Mouse (Mus musculus) layer of hippocampus, postnatal 36 days (tissue): Measurements from ENCODE around the gene Hist1h2ad. TPM values are rescaled to one million over a fixed set of nuclear protein-coding genes. Genes with fewer than 3 reads are reported as not detected.
"Not testable (repeated sequence)": the region's sequence is repeated elsewhere in the genome, so short reads cannot be mapped to it uniquely, and the experiment has no call there.

ENCODE experiments used
- DNase-seq, 2 experiments: peaks; one replicate each; pipeline ENCODE4 v3.0.0; 2022
- total RNA-seq, 2 experiments: library from RNA; stranded (reverse); gene quantifications; 2 replicates each; pipeline ENCODE4 v1.2.3; 2021

The Hist1h2ad gene
- total RNA-seq, 2 experiments from 2014 or later, result 5.2 to 9.9 TPM

DNA sequence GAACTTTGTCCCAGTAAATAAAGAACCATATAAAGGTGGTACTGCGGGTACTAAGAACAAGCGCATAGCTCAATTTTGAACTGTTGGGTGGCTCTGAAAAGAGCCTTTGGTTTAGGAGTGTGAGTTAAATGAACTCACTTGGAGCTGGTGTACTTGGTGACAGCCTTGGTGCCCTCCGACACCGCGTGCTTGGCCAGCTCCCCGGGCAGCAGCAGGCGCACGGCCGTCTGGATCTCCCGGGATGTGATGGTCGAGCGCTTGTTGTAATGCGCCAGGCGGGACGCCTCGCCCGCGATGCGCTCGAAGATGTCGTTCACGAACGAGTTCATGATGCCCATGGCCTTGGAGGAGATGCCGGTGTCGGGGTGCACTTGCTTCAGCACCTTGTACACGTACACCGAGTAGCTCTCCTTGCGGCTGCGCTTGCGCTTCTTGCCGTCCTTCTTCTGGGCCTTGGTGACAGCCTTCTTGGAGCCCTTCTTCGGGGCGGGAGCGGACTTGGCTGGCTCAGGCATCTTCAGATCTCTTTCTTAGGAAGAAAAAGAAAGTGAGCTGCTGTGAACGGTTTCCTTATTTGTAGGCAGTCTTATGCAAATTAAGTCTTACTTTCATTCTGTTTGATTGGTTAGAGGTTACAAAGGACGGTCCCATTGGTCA, 11.4 kb downstream of the Hist1h2ad start:
- DNase-seq, result peak; percentile 71 to 75

DNA sequence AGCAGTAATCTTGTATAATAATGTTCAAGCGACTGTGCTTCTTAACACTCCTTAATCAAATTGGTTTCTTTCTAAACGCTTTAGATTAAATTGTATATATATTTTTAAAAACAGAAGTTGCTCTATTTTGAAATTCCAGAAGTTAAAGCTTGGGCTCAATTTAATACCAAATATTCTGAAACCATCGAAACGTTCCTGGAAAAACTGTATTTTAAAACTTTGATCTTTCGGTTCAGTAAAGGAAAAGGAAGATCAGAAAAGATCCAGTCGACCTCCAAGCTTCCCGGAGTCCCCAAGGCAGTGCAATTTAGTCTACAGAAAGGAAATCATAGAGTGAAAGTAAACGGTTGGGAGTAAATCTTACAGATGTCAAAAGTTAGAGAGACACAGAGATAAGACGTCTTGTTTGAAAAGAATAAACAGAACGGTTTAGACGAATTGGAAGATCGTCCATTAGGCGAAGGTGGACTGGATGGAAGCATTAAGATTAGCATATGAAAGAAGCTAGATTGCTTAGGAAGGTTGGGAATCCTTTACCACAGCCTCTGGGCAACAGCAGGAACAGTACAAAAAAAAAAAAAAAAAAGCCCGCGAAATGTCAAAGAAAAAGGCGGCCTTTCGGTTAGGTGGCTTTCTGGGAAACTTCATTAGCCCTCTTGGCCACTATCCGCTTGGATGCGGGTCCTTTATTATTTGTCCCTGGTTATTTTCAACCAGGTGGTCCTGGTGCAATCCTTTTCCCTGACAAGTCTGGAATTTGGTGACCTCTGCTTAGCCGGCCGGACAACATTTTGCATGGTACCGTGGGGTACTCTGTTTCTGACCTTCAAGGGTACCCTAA, 12.1 kb downstream of the Hist1h2ad start:
- DNase-seq, result no peak

GRCm38 (mm10) chr13:23586940-23587225, 12.7 kb downstream of the Hist1h2ad start:
- DNase-seq, result no peak

GRCm38 (mm10) chr13:23591206-23591605, 17.0 kb downstream of the Hist1h2ad start:
- no peak for DNase-seq

DNA sequence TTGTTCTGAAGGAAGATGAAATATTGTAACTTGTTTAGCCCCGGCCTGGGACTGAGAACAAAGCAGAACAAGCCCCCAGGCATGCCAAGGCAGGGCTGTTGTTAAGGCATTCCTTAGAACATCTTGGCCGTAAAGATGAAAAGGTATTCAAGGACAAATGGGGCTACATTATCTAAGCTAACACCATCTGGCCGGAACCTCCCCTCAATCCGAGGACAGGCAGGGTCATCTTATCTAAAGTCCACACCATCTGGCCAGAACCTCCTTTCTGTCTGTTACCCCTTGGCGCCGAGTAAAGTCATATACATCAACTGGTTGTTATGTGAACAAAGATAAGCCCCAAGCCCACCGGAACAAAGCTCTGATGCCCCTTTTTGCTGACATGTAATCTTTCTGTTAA, 17.7 kb downstream of the Hist1h2ad start:
- DNase-seq, result not testable (repeated sequence)

DNA sequence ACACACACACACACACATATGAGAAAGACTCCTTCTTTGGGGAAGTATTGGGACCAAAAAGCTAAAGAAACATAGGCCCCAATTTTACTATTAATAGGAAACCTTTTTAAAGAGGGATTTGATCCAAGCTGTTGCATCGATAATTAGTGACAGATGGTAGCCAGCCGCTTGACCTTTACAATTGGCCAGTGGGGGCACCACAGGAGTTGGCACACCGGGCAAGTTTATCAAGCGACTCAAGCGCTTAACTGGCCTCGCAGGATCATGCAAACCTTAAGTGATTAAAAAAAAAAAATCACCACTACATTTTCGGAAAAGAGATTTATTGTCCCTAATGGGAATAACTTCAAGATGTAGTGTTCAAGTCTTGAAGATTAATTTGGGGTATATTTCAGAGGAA, 18.4 kb downstream of the Hist1h2ad start:
- no peak for DNase-seq

DNA sequence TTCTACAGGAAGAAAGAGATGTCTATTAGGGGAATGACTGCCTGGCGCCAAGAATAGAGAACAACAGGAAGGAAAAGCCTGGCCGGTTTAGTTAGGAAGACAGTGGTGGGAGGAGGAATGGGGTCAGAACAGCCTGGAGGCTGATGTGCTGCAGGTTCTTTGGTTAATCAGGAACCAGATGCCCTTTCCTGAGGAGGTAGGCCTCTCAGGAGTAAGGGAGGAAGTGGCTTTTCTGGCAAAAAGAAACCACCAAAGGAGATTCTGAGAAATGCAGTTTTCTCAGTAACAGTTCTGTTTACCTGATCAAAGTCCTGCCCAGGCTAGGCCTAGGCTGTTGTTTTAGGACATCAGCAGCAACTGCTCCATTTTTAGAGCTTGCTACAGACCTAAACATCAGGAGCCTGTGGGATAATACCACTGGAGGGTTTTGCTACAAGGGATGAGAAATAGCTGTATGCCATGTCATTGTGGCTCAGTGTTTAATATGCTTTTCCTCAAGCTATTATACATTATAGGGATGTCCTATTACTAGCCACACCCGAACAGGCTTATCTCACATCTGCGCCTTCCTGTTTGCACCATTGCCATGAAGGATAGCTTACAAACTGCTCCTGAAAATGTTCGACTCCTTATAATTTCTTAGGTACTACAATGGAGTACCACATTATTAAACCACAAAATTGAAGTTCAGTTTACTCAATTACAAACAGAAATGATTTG, 19.0 kb downstream of the Hist1h2ad start:
- no peak for DNase-seq

DNA sequence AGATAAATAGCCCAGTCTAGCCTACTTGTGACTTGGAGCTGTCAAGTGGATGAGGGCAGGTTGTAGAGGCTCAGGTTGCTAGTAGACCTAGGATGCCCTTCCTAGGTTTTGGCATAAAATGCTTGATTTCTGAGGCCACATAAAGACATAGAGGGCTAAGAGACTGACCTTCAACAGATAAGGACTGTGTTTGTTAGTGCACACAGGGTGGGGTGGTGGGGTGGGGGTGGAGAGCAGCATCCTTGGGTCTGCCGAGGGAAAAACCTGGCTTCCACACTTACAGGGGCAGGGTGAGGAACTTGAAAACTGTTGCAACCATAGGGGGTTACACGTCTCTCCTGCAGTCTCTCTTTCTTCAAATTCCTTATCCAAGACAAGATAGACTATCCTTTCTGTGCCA, 21.0 kb downstream of the Hist1h2ad start:
- DNase-seq, result no peak

- DNase-seq, result no peak
These were observed 21.6 kb downstream of the Hist1h2ad start for GRCm38 (mm10) chr13:23595622-23596372.

GRCm38 (mm10) chr13:23597957-23598356, 23.8 kb downstream of the Hist1h2ad start:
- peak; percentile 56 for DNase-seq

GRCm38 (mm10) chr13:23603182-23603699, 29.1 kb downstream of the Hist1h2ad start:
- DNase-seq, result no peak

DNA sequence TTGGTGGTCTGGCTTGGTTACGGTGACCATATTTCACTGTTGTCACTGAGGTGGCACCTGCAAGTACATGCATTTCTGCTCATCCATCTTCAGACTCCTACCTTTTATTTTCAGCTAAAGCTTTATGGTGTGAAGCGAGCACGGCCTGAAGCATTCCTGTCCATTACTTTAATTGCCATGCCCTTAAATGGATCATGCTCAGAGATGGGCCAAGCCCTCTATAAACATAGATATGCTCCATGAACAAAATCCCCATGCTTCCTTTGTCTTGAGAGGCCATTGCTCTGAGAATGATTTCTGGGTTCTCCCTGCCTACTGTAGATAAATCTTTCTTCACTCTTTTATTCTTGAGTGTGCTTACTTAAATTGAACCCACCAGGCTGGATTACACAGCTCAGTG, 30.3 kb downstream of the Hist1h2ad start:
- no peak for DNase-seq

GRCm38 (mm10) chr13:23605052-23605451, 30.9 kb downstream of the Hist1h2ad start:
- no peak for DNase-seq

- DNase-seq, result no peak
These were observed 35.0 kb downstream of the Hist1h2ad start for GRCm38 (mm10) chr13:23609209-23609608.

DNA sequence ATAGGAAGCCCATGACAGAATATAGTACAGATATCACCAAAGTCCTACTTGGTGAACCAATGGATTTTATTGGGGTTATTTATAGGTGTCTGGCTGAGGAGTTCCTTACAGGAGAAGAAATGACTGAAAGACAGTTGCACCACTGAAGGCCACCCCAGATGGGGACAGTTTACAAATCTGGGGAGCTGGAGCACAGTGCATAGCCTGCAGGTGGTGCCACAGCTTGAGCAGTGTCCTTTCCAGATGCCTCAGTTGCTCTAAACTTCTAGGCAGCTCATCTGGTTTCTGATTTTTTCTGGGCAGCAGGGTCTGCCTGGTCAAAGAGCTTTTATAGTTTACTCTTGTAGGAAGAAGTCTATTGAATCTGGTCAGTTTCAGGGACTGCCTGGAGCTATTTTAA, 35.7 kb downstream of the Hist1h2ad start:
- no peak for DNase-seq

DNA sequence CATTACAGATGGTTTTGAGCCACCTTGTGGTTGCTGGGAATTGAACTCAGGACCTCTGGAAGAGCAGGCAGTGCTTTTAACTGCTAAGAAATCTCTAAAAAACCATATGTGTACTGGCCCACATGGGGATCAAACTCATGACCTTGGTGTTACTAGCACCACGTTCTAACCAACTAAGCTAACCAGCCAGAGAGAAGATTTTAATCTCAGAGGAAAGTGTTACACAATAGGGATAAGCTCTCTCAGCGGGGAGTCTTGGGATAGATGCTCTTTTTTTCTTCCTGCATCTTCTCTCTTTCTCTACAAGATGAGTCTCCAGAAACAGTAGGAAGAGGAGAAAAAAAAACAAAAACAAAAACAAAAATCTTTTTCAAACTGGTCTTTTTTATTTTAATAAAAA, 36.2 kb downstream of the Hist1h2ad start:
- DNase-seq, result no peak

GRCm38 (mm10) chr13:23611638-23612037, 37.5 kb downstream of the Hist1h2ad start:
- DNase-seq, result no peak

DNA sequence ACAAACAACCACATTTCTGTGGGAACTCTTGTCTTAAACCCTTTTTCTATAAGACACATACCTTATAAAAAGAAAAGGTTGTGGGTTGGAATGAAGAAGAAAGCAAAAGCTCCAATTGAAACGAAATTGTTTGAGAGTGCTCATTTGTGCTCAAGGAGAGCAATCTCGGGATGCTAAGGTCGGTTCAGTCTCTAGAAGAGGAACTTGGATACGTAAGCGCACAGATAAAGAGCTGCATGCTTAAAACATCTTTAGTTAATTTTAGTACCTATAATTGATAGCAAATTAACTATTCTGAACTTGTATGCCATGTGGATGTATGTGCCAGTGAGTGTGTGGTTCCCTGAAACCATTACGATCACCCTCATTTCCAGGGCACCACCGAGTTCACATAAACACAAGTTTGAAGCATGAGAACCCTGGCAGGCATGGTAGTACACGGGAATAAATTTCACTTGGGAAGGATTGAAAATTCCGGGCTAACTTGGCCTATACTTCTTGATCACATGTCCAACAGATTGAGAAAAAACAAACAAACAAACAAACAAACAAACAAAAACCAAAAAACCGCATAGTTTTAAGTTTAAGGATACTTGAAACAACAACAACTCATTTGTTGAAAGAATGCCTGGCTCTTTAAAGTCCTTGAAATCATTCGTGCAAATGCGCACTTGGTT, 46.0 kb downstream of the Hist1h2ad start:
- DNase-seq, result no peak

DNA sequence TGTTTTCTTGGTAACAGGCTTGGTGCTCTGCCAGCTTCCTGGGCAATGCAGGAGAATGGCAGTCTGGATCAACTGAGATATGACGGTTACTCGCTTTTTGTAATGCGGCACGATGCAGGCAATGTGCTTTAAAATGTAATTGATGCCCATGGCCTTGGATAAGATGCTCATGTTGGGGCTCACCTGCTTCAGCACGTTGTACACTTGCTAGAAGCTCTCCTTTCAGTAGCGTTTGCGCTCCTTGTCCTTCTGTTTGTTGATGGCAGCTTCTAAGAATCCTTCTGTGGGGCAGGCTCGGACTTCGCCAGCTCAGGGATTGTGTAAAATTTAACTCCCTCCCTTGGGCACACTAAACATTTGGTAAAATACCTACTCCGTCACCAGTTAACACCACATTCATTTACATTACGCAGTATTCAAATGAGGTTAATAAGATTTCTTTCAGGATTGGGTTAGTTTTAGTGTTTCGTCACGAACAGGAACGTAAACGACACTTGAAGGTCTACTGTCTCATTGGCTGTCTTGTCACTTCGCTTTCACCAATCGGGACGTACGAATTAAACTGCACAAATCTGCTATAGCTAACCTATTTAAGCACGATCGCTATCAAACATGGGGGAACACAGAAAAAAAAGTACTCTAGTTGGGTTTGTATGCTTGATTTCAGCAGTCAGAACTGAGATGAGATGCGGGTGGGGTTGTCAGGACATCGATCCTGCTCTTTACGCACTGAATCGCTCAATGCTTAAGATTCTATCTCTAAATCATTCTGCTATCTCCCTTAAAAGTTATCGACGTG, 46.8 kb downstream of the Hist1h2ad start, which contains the start of gene Hist1h2be:
TSS of gene Hist1h2be (minus strand) at position 392 of the 799 bp plus-strand sequence.
- peak; percentile 67 to 71 for DNase-seq

DNA sequence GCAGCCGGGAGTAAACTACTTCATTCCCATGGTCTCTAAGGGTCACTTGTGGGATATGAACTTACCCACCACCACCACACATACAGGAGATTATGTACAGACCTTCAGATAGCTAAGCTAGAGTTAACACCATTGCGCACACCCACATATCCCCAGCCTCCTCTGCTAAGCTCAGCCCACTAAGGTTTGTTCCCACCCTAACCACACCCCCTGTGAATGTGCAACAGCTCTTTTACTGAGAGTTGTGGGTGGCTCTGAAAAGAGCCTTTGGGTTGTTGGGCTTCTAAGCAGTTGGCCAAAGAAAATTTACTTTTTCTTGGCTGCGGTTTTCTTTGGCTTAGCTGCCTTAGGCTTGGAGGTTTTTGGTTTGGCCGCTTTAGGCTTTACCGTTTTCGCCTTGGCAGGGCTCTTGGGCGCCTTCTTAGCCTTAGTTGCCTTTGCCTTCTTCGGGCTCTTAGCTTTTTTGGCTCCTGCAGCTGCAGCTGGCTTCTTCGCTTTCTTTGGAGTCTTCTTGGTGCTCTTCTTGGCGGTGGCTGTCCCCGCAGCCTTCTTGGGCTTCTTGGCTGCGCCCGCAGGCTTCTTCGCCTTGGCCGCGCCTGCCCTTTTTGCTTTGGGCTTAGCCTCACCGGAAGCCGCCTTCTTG, 47.5 kb downstream of the Hist1h2ad start:
- peak; percentile 55 to 66 for DNase-seq
